Mouse (Mus musculus) heart, embryonic 13.5 days (tissue): ENCODE results near the gene D430041D05Rik. TPM values are rescaled to one million over a fixed set of nuclear protein-coding genes. Genes with fewer than 3 reads are reported as not detected.

Experiments
- ATAC-seq: fragments of 200-750 bp; cut with Nextera tagmentation; 2 replicates; pipeline ENCODE4 v1.8.0; 2017; ENCODE audit warnings: moderate TSS enrichment; ENCODE audit not compliant: insufficient number of reproducible peaks, low FRiP score, low TSS enrichment; ENCODE audit errors: extremely low read depth
- H3K27ac ChIP-seq: fragments of 300-500 bp; sonication (generic); replicated peaks from 2 replicates; pipeline ENCODE4 v1.5.1; 2015; ENCODE audit warnings: moderate library complexity, mild to moderate bottlenecking, inconsistent platforms
- H3K27me3 ChIP-seq: fragments of 300-500 bp; sonication (generic); replicated peaks from 2 replicates; pipeline ENCODE4 v1.6.1; 2015; ENCODE audit warnings: mild to moderate bottlenecking, inconsistent platforms
- H3K36me3 ChIP-seq: fragments of 300-500 bp; sonication (generic); 2 replicates; pipeline ENCODE4 v1.6.1; 2015; ENCODE audit warnings: mild to moderate bottlenecking, inconsistent platforms
- H3K4me1 ChIP-seq: fragments of 300-500 bp; sonication (generic); 2 replicates; pipeline ENCODE4 v1.6.1; 2015; ENCODE audit warnings: inconsistent platforms
- H3K4me2 ChIP-seq: fragments of 300-500 bp; sonication (generic); 2 replicates; pipeline ENCODE4 v1.6.1; 2015; ENCODE audit warnings: inconsistent platforms, mild to moderate bottlenecking, moderate library complexity
- H3K4me3 ChIP-seq: fragments of 300-500 bp; sonication (generic); 2 replicates; pipeline ENCODE4 v1.5.1; 2015; ENCODE audit warnings: moderate library complexity, mild to moderate bottlenecking, inconsistent platforms
- H3K9ac ChIP-seq: fragments of 300-500 bp; sonication (generic); 2 replicates; pipeline ENCODE4 v1.6.1; 2015; ENCODE audit warnings: inconsistent platforms, mild to moderate bottlenecking, moderate library complexity
- H3K9me3 ChIP-seq: fragments of 300-500 bp; sonication (generic); 2 replicates; pipeline ENCODE4 v1.6.1; 2016; ENCODE audit warnings: inconsistent platforms
- WGBS: fragments of 180-500 bp; shearing (Covaris S2); methylation state at CpG from one replicate; pipeline ENCODE4 v1.1.7; 2015; ENCODE audit warnings: mixed read lengths; 5-methylcytosine and 5-hydroxymethylcytosine counted together
- polyA plus RNA-seq: library from polyadenylated mRNA; unstranded; fragments of >200 nt; fragmentation: Nextera tagmentation; extraction: Ambion mirVana; gene quantifications from 2 replicates; pipeline ENCODE4 v1.2.1, GENCODE M21; 2015

D430041D05Rik gene
- 0.06 and 0.15 TPM in 2 replicates for polyA plus RNA-seq

DNA sequence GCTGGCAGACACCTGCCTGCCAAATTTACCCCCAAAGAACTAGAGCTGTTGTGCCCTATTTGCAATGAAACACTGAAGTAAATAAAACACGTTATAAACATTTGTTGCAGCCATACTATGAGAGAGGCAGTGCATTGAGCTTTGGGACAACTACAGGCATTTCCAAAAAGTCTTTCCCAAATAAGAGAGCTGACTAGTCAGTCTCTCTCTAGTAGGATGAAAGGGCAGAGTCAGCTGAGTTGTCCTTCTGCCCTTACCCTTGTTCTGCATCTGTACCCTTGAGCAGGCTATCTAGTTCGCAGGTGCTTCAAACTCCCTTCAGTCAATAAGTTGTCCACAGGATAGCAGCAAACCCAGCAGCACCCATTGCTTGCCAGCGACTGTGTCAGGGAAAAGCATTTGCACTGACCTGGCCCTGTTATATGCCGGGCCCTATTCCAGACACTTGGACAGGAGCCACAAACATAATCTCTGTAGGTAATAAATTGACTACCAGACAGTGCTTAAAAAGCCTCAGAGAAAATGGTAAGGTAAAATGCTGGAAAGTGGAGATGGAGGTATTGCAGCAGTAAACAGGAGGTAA is at the start of gene D430041D05Rik:
D430041D05Rik (minus strand) TSS at position 51 of the 583 bp plus-strand sequence.
- H3K4me1 ChIP-seq: peaks cover 7% of the 10 kb centered on the region; the same call in 1 of the 2 replicates
- peak within 1 kb of the TSS; percentile 98 for H3K4me2 ChIP-seq
- no peak for ATAC-seq
- H3K9me3 ChIP-seq: no peaks in the 10 kb centered on the region
- peaks cover 77% of the 10 kb centered on the region for H3K27me3 ChIP-seq
- WGBS: 53% methylated on average over 4 of the region's 4 CpGs
- no peaks in the 10 kb centered on the region for H3K36me3 ChIP-seq
- H3K9ac ChIP-seq: peak within 1 kb of the TSS; percentile 74
- no peak within 1 kb of the TSS for H3K27ac ChIP-seq
- H3K4me3 ChIP-seq: peak within 1 kb of the TSS; percentile 65

GRCm38 (mm10) chr2:104460021-104460420 is 49.2 kb upstream of the D430041D05Rik start:
- no peak overlapping the region for H3K4me2 ChIP-seq
- 46% methylated on average over 3 of the region's 3 CpGs for WGBS
- ATAC-seq: no peak
- no peak overlapping the region for H3K4me3 ChIP-seq
- no peaks in the 10 kb centered on the region for H3K27me3 ChIP-seq
- H3K9me3 ChIP-seq: no peaks in the 10 kb centered on the region
- no peak overlapping the region; the same call in 1 of the 2 replicates for H3K9ac ChIP-seq
- peaks cover 78% of the 10 kb centered on the region for H3K4me1 ChIP-seq
- peak overlapping the region; percentile 50; the same call in 1 of the 2 replicates for H3K27ac ChIP-seq
- H3K36me3 ChIP-seq: peaks cover 5% of the 10 kb centered on the region; the same call in 1 of the 2 replicates

GRCm38 (mm10) chr2:104458569-104459332 is 47.9 kb upstream of the D430041D05Rik start:
- Histone ChIP-seq H3K4me2 (peak overlapping the region; percentile 38), H3K27me3 (no peaks in the 10 kb centered on the region), H3K36me3 (peaks cover 5% of the 10 kb centered on the region; the same call in 1 of the 2 replicates), H3K9ac (peak overlapping the region; percentile 33; the same call in 1 of the 2 replicates), H3K4me1 (peaks cover 80% of the 10 kb centered on the region), H3K9me3 (no peaks in the 10 kb centered on the region), H3K27ac (peak overlapping the region; percentile 64), H3K4me3 (no peak overlapping the region)
- no peak for ATAC-seq
- 69% methylated on average over 8 of the region's 8 CpGs for WGBS

DNA sequence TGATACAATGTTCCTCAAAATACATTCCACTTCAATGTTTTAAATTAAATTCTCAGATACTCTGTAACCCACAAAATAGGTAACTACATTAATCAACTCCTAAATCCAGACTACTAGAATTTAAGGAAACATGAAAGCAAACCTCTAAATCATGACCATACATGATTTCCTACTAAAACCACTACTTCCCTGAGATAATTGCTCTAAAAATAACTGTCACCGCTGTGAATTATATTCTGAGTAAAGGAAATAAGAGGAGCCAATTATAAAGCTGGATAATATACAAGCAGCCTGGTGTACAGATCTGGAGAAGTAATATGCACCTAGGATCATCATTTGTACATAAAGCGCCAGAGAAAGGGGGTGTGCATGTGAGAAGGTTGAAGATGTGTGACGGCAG is 46.3 kb upstream of the D430041D05Rik start:
- Histone ChIP-seq H3K9ac (0 out of 2 replicates have a peak overlapping the region, but pooled peaks have one; percentile 6), H3K4me1 (peaks cover 78% of the 10 kb centered on the region), H3K27ac (peak overlapping the region; percentile 67), H3K27me3 (no peaks in the 10 kb centered on the region), H3K36me3 (no peaks in the 10 kb centered on the region), H3K9me3 (no peaks in the 10 kb centered on the region), H3K4me3 (no peak overlapping the region), H3K4me2 (no peak overlapping the region)
- 43% methylated on average over 3 of the region's 3 CpGs for WGBS
- no peak for ATAC-seq

- peaks cover 81% of the 10 kb centered on the region for H3K4me1 ChIP-seq
- H3K9me3 ChIP-seq: no peaks in the 10 kb centered on the region
- H3K36me3 ChIP-seq: peaks cover 5% of the 10 kb centered on the region; the same call in 1 of the 2 replicates
- WGBS: 33% methylated on average over 3 of the region's 3 CpGs
- H3K4me2 ChIP-seq: peak overlapping the region; percentile 28; the same call in 1 of the 2 replicates
- ATAC-seq: no peak
- H3K4me3 ChIP-seq: no peak overlapping the region
- H3K27me3 ChIP-seq: no peaks in the 10 kb centered on the region
- peak overlapping the region; percentile 29; the same call in 1 of the 2 replicates for H3K9ac ChIP-seq
- H3K27ac ChIP-seq: peak overlapping the region; percentile 93
Observed at GRCm38 (mm10) chr2:104450685-104451084, 39.9 kb upstream of the D430041D05Rik start.

DNA sequence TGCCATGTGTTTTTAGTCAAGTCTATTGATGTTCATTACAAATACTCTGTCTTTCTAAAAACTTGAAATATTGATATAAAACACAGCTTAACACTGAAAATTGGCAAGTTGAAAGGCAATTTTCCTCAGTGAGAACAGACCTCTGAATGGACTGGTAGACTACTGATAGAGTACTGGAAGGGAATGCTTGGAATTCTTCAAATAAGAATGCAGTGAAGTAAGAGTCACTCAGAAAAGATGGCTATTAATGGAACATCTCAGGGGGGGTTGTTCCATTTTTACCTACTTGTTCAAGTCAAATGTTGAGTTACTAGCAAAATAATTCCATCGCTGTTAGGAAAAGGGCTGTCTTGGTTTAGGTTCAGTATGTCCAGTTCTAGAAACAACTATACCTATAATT is 38.4 kb upstream of the D430041D05Rik start:
- Histone ChIP-seq H3K27ac (peak overlapping the region; percentile 93), H3K36me3 (peaks cover 10% of the 10 kb centered on the region; the same call in 1 of the 2 replicates), H3K4me3 (no peak overlapping the region), H3K9ac (peak overlapping the region; percentile 17; the same call in 1 of the 2 replicates), H3K27me3 (no peaks in the 10 kb centered on the region), H3K4me2 (peak overlapping the region; percentile 51), H3K4me1 (peaks cover 71% of the 10 kb centered on the region), H3K9me3 (no peaks in the 10 kb centered on the region)
- no peak for ATAC-seq
- 28% methylated on average over 1 of the region's 1 CpGs for WGBS

- Histone ChIP-seq H3K4me2 (peak overlapping the region; percentile 51; the same call in 1 of the 2 replicates), H3K9ac (0 out of 2 replicates have a peak overlapping the region, but pooled peaks have one; percentile 37), H3K36me3 (peaks cover 16% of the 10 kb centered on the region), H3K27me3 (no peaks in the 10 kb centered on the region), H3K27ac (peak overlapping the region; percentile 93), H3K4me3 (no peak overlapping the region), H3K4me1 (peaks cover 61% of the 10 kb centered on the region), H3K9me3 (no peaks in the 10 kb centered on the region)
- WGBS: 54% methylated on average over 4 of the region's 4 CpGs
- ATAC-seq: no peak
Observed at GRCm38 (mm10) chr2:104448201-104448600, 37.4 kb upstream of the D430041D05Rik start.

DNA sequence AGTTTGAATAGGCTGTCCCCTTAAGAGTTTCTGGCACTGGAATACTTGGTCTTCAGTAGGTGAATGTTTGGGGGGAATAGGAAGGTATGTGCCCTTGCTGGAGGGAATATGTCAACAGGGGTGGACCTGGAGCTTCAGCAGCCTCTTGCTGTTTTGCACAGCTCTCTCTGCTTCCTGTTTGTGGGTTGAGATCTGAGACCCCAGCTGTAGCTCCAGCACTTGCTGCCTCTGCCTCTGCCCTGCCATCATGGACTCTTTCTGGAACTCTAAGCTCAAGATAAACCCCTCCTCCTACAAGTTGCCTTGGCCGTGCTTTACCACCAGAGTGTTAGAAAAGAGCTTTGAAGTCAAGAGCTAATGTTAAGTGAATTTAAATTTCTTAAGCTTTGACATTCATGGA is 35.2 kb upstream of the D430041D05Rik start:
- Histone ChIP-seq H3K27me3 (no peaks in the 10 kb centered on the region), H3K36me3 (peaks cover 38% of the 10 kb centered on the region), H3K4me3 (no peak overlapping the region), H3K9me3 (no peaks in the 10 kb centered on the region), H3K9ac (no peak overlapping the region), H3K4me1 (peaks cover 53% of the 10 kb centered on the region), H3K4me2 (no peak overlapping the region), H3K27ac (peak overlapping the region; percentile 49)
- no peak for ATAC-seq
- 31% methylated on average over 1 of the region's 1 CpGs for WGBS

GRCm38 (mm10) chr2:104444776-104445175 is 34.0 kb upstream of the D430041D05Rik start:
- peak overlapping the region; percentile 68 for H3K27ac ChIP-seq
- 20% methylated on average over 2 of the region's 2 CpGs for WGBS

DNA sequence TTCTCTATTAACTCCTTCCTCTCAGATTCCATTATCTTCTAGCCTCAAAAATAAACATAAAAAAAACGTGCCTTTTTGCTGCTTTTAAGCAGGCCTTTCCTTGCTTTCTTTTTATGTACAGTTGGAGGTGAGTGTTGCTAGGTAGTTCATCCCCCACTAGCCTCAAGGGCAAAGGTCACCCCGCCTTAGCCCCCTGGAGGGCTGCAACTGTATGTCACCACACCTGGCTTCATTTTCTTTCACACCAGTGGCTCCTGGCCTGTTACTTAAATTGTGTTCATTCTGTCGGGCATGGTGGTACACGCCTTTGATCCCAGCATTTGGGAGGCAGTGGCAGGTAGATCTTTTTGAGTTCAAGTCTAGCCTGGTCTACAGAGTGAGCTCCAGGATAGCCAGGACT is 31.5 kb upstream of the D430041D05Rik start:
- ATAC-seq: no peak
- Histone ChIP-seq H3K4me2 (no peak overlapping the region), H3K4me3 (no peak overlapping the region), H3K9me3 (no peaks in the 10 kb centered on the region), H3K9ac (no peak overlapping the region), H3K27ac (no peak overlapping the region), H3K36me3 (peaks cover 69% of the 10 kb centered on the region), H3K4me1 (peaks cover 21% of the 10 kb centered on the region), H3K27me3 (no peaks in the 10 kb centered on the region)
- 69% methylated on average over 4 of the region's 4 CpGs for WGBS

More at GRCm38 (mm10) chr2:104444776-104445175, 34.0 kb upstream of the D430041D05Rik start:
- peaks cover 41% of the 10 kb centered on the region for H3K4me1 ChIP-seq
- no peaks in the 10 kb centered on the region for H3K9me3 ChIP-seq
- no peak overlapping the region for H3K9ac ChIP-seq
- H3K27me3 ChIP-seq: no peaks in the 10 kb centered on the region
- no peak overlapping the region for H3K4me2 ChIP-seq
- no peak overlapping the region for H3K4me3 ChIP-seq
- ATAC-seq: no peak
- peaks cover 50% of the 10 kb centered on the region for H3K36me3 ChIP-seq

- ATAC-seq: no peak
- no peaks in the 10 kb centered on the region for H3K27me3 ChIP-seq
- H3K4me2 ChIP-seq: no peak overlapping the region
- peaks cover 91% of the 10 kb centered on the region for H3K36me3 ChIP-seq
- 88% methylated on average over 3 of the region's 3 CpGs for WGBS
- H3K27ac ChIP-seq: no peak overlapping the region
- H3K4me1 ChIP-seq: no peaks in the 10 kb centered on the region
- H3K9me3 ChIP-seq: no peaks in the 10 kb centered on the region
- H3K9ac ChIP-seq: no peak overlapping the region
- no peak overlapping the region for H3K4me3 ChIP-seq
Observed at GRCm38 (mm10) chr2:104436226-104436625, 25.4 kb upstream of the D430041D05Rik start.
